Mouse (Mus musculus) spleen, postnatal 4 days (tissue): ENCODE results near the gene Lrrc55.
A peak's percentile ranks its signal among the peaks of the same experiment; 100 is the strongest.

Experiments
- DNase-seq, 2 experiments: peaks; one replicate each; pipeline ENCODE4 v3.0.0; 2022; ENCODE audit warnings: low spot score in 2 of 2

The Lrrc55 gene

GRCm38 (mm10) chr2:85132204-85132603, 64.8 kb downstream of the Lrrc55 start:
- peak in 1 of 2 experiments; percentile 40 for DNase-seq

- peak in 1 of 2 experiments; percentile 56 for DNase-seq
Measured at GRCm38 (mm10) chr2:85131724-85132123, 65.3 kb downstream of the Lrrc55 start.

GRCm38 (mm10) chr2:85131226-85131625, 65.8 kb downstream of the Lrrc55 start:
- peak in 1 of 2 experiments; percentile 44 for DNase-seq

GRCm38 (mm10) chr2:85129496-85129971, 67.5 kb downstream of the Lrrc55 start:
- peak in 1 of 2 experiments; percentile 58 for DNase-seq

GRCm38 (mm10) chr2:85123869-85124535, 73.0 kb downstream of the Lrrc55 start:
- peak; percentile 58 to 76 for DNase-seq

- peak; percentile 16 to 55 for DNase-seq
Measured at GRCm38 (mm10) chr2:85123187-85123868, 73.7 kb downstream of the Lrrc55 start.
